Mouse (Mus musculus): ENCODE data around the gene Dnajc5. TPM values are rescaled to one million over a fixed set of nuclear protein-coding genes. Genes with fewer than 3 reads are reported as not detected.

Dnajc5 gene
- total RNA-seq, 4 experiments from 2014 or later = 57.8 to 71.4 (median 65.0) TPM

Small RNA genes within 50 kb of the gene (microRNA-seq; reads per million reads assigned to microRNA genes)
- not detected for gene Mir7006

Other genes with a start within 250 kb of the Dnajc5 start
- 1 to 10 TPM; 6.9 to 8.8 (median 7.7) TPM for gene Gmeb2, start 232.4 kb upstream of the Dnajc5 start, total RNA-seq (2022)
- under 1 TPM in 2 of 4 experiments, not detected in 2; 0.30 to 0.47 TPM for gene Stmn3, start 206.0 kb upstream of the Dnajc5 start, total RNA-seq (2022)
- gene Rtel1, start 200.7 kb upstream of the Dnajc5 start, total RNA-seq (2022) = 10 to 100 TPM in 2 of 4 experiments, 1 to 10 TPM in 2; 8.1 to 13.0 (median 10.0) TPM
- gene Zgpat, start 155.6 kb upstream of the Dnajc5 start, total RNA-seq (2022) = 10 to 100 TPM; 17.4 to 22.9 (median 18.1) TPM
- gene Arfrp1, start 155.1 kb upstream of the Dnajc5 start, total RNA-seq (2022) = 10 to 100 TPM; 50.2 to 56.0 (median 53.9) TPM
- gene Lime1, start 140.4 kb upstream of the Dnajc5 start, total RNA-seq (2022) = 1 to 10 TPM; 4.6 to 5.1 (median 4.8) TPM
- gene Zbtb46, start 61.1 kb upstream of the Dnajc5 start, total RNA-seq (2022) = 10 to 100 TPM in 2 of 4 experiments, 1 to 10 TPM in 2; 8.9 to 11.5 (median 10.5) TPM
- not detected for gene Abhd16b, start 27.3 kb upstream of the Dnajc5 start, total RNA-seq (2022)
- 10 to 100 TPM; 65.6 to 72.6 (median 66.5) TPM for gene Tpd52l2, start 23.3 kb upstream of the Dnajc5 start, total RNA-seq (2022)
- 10 to 100 TPM; 26.8 to 39.2 (median 35.0) TPM for gene Uckl1, start 64.4 kb downstream of the Dnajc5 start, total RNA-seq (2022)
- gene Prpf6, start 71.4 kb downstream of the Dnajc5 start, total RNA-seq (2022) = 10 to 100 TPM; 34.3 to 42.6 (median 35.0) TPM
- 10 to 100 TPM; 11.0 to 18.7 (median 14.0) TPM for gene Zfp512b, start 72.3 kb downstream of the Dnajc5 start, total RNA-seq (2022)
- 1 to 10 TPM; 1.2 to 1.6 (median 1.5) TPM for gene Samd10, start 78.7 kb downstream of the Dnajc5 start, total RNA-seq (2022)
- not detected for gene Gm29797, start 136.5 kb downstream of the Dnajc5 start, total RNA-seq (2022)
- gene Sox18, start 151.2 kb downstream of the Dnajc5 start, total RNA-seq (2022) = 10 to 100 TPM; 21.4 to 53.8 (median 48.1) TPM
- gene Tcea2, start 159.8 kb downstream of the Dnajc5 start, total RNA-seq (2022) = 1 to 10 TPM; 5.3 to 8.0 (median 7.2) TPM
- gene Rgs19, start 173.5 kb downstream of the Dnajc5 start, total RNA-seq (2022) = 1 to 10 TPM; 3.7 to 8.9 (median 4.9) TPM
- gene Lkaaear1, start 178.0 kb downstream of the Dnajc5 start, total RNA-seq (2022) = not detected
- gene Oprl1, start 194.5 kb downstream of the Dnajc5 start, total RNA-seq (2022) = under 1 TPM in 1 of 4 experiments, not detected in 3; 0.16 TPM
- not detected for gene Myt1, start 242.8 kb downstream of the Dnajc5 start, total RNA-seq (2022)

All from heart, adult 8-10 months (tissue).